Mouse (Mus musculus): Measurements from ENCODE around the gene Foxp4. TPM values are rescaled to one million over a fixed set of nuclear protein-coding genes. Genes with fewer than 3 reads are reported as not detected.

The Foxp4 gene
- total and polyA plus RNA-seq, 2 experiments from 2014 or later, result 31.3 to 128 TPM

GRCm38 (mm10) chr17:47948753-47949152 lies 24.3 kb upstream of the Foxp4 start:
- no peak overlapping the region for H3K4me3 ChIP-seq (ENCODE audit: low read length)
- H3K27me3 ChIP-seq (ENCODE audit: insufficient read depth, low read length), result no peaks in the 10 kb centered on the region
- TF ChIP-seq CTCF (IDR thresholded peaks at IDR 0.05; ENCODE audit: low read depth), result no peak
- H3K9me3 ChIP-seq (ENCODE audit: low read length), result no peaks in the 10 kb centered on the region
- DNase-seq (ENCODE audit: low spot score), result no peak
- H3K4me1 ChIP-seq (ENCODE audit: insufficient read depth, low read length), result peaks cover 3% of the 10 kb centered on the region; the same call in 1 of the 2 replicates
- H3K9ac ChIP-seq (replicated peaks; ENCODE audit: low read length), result no peak overlapping the region
- H3K27ac ChIP-seq, result no peak overlapping the region
- H3K4me2 ChIP-seq (ENCODE audit: low read depth, low read length), result no peak overlapping the region
- ATAC-seq, result no peak
- 69% methylated on average over 5 of the region's 5 CpGs for WGBS
- H3K36me3 ChIP-seq (ENCODE audit: insufficient read depth, low read length), result no peaks in the 10 kb centered on the region

- no peak for DNase-seq (ENCODE audit: low spot score)
These were observed 22.5 kb upstream of the Foxp4 start for GRCm38 (mm10) chr17:47946921-47947420.

GRCm38 (mm10) chr17:47946111-47946510 lies 21.7 kb upstream of the Foxp4 start:
- Histone ChIP-seq H3K27ac (no peak overlapping the region), H3K27me3 (ENCODE audit: insufficient read depth, low read length) (no peaks in the 10 kb centered on the region), H3K4me2 (ENCODE audit: low read depth, low read length) (no peak overlapping the region), H3K9me3 (ENCODE audit: low read length) (no peaks in the 10 kb centered on the region), H3K36me3 (ENCODE audit: insufficient read depth, low read length) (no peaks in the 10 kb centered on the region), H3K4me1 (ENCODE audit: insufficient read depth, low read length) (no peaks in the 10 kb centered on the region), H3K9ac (replicated peaks; ENCODE audit: low read length) (no peak overlapping the region), H3K4me3 (ENCODE audit: low read length) (no peak overlapping the region)
- DNase-seq (ENCODE audit: low spot score) (no peak), ATAC-seq (no peak)
- WGBS, result 49% methylated on average over 3 of the region's 3 CpGs
- no peak for TF ChIP-seq CTCF (IDR thresholded peaks at IDR 0.05; ENCODE audit: low read depth)

More at GRCm38 (mm10) chr17:47946921-47947420, 22.5 kb upstream of the Foxp4 start:
- H3K27ac ChIP-seq, result no peak overlapping the region
- no peak overlapping the region for H3K9ac ChIP-seq (replicated peaks; ENCODE audit: low read length)
- ATAC-seq, result no peak
- H3K27me3 ChIP-seq (ENCODE audit: insufficient read depth, low read length), result no peaks in the 10 kb centered on the region
- H3K4me1 ChIP-seq (ENCODE audit: insufficient read depth, low read length), result no peaks in the 10 kb centered on the region; the same call in 1 of the 2 replicates
- no peaks in the 10 kb centered on the region for H3K9me3 ChIP-seq (ENCODE audit: low read length)
- TF ChIP-seq CTCF (IDR thresholded peaks at IDR 0.05; ENCODE audit: low read depth), result no peak
- WGBS, result 6% methylated on average over 14 of the region's 14 CpGs
- H3K4me3 ChIP-seq (ENCODE audit: low read length), result no peak overlapping the region
- no peak overlapping the region for H3K4me2 ChIP-seq (ENCODE audit: low read depth, low read length)
- no peaks in the 10 kb centered on the region for H3K36me3 ChIP-seq (ENCODE audit: insufficient read depth, low read length)

GRCm38 (mm10) chr17:47943103-47943870 lies 18.8 kb upstream of the Foxp4 start:
- Histone ChIP-seq H3K36me3 (ENCODE audit: insufficient read depth, low read length) (no peaks in the 10 kb centered on the region), H3K4me3 (ENCODE audit: low read length) (no peak overlapping the region), H3K9me3 (ENCODE audit: low read length) (no peaks in the 10 kb centered on the region), H3K27me3 (ENCODE audit: insufficient read depth, low read length) (no peaks in the 10 kb centered on the region; the same call in 1 of the 2 replicates), H3K27ac (no peak overlapping the region), H3K4me2 (ENCODE audit: low read depth, low read length) (no peak overlapping the region), H3K4me1 (ENCODE audit: insufficient read depth, low read length) (no peaks in the 10 kb centered on the region), H3K9ac (replicated peaks; ENCODE audit: low read length) (no peak overlapping the region)
- DNase-seq (ENCODE audit: low spot score), result no peak
- no peak for TF ChIP-seq CTCF (IDR thresholded peaks at IDR 0.05; ENCODE audit: low read depth)
- no peak for ATAC-seq
- WGBS, result 56% methylated on average over 9 of the region's 9 CpGs

GRCm38 (mm10) chr17:47942008-47942407 lies 17.6 kb upstream of the Foxp4 start:
- TF ChIP-seq CTCF (IDR thresholded peaks at IDR 0.05; ENCODE audit: low read depth), result no peak
- Histone ChIP-seq H3K4me1 (ENCODE audit: insufficient read depth, low read length) (no peaks in the 10 kb centered on the region), H3K27me3 (ENCODE audit: insufficient read depth, low read length) (peaks cover 3% of the 10 kb centered on the region; the same call in 1 of the 2 replicates), H3K9ac (replicated peaks; ENCODE audit: low read length) (no peak overlapping the region), H3K4me2 (ENCODE audit: low read depth, low read length) (no peak overlapping the region), H3K27ac (no peak overlapping the region), H3K9me3 (ENCODE audit: low read length) (no peaks in the 10 kb centered on the region), H3K4me3 (ENCODE audit: low read length) (no peak overlapping the region), H3K36me3 (ENCODE audit: insufficient read depth, low read length) (no peaks in the 10 kb centered on the region)
- WGBS, result 86% methylated on average over 4 of the region's 4 CpGs
- no peak for ATAC-seq
- no peak for DNase-seq (ENCODE audit: low spot score)

- no peak for TF ChIP-seq CTCF (IDR thresholded peaks at IDR 0.05; ENCODE audit: low read depth)
- Histone ChIP-seq H3K27ac (no peak overlapping the region), H3K9me3 (ENCODE audit: low read length) (no peaks in the 10 kb centered on the region), H3K27me3 (ENCODE audit: insufficient read depth, low read length) (peaks cover 3% of the 10 kb centered on the region; the same call in 1 of the 2 replicates), H3K4me2 (ENCODE audit: low read depth, low read length) (no peak overlapping the region), H3K9ac (replicated peaks; ENCODE audit: low read length) (no peak overlapping the region), H3K4me1 (ENCODE audit: insufficient read depth, low read length) (no peaks in the 10 kb centered on the region), H3K4me3 (ENCODE audit: low read length) (no peak overlapping the region), H3K36me3 (ENCODE audit: insufficient read depth, low read length) (no peaks in the 10 kb centered on the region)
- WGBS, result 79% methylated on average over 6 of the region's 6 CpGs
- DNase-seq (ENCODE audit: low spot score), result no peak
- ATAC-seq, result no peak
These were observed 14.4 kb upstream of the Foxp4 start for GRCm38 (mm10) chr17:47938839-47939238.

Measured in hindbrain, postnatal 0 days (tissue).